ENCODE assay signal across 11 mouse cellular contexts in genomic region chr9:70843270-70843669, GRCm38 (mm10).
A peak's percentile ranks its signal among the peaks of the same experiment; 100 is the strongest.
DNase-seq lines count a peak whose midpoint lies in the region; ATAC-seq and TF ChIP-seq lines count a peak whose summit lies in the region.
"Had no signal": no experiment of that assay in that cellular context is flagged by ENCODE, and none has a peak within 500 bp of the region (broad histone marks: within the 10 kb centered on the region; RNA-seq: fewer than 3 reads in every experiment).

No protein-coding gene starts in this region.

- H3K4me1 ChIP-seq in heart, embryonic 12.5 days (replicated peaks) = peaks cover 49% of the 10 kb centered on the region
- H3K4me1 ChIP-seq in liver, postnatal 0 days (ENCODE audit: insufficient read depth) = peaks cover 55% of the 10 kb centered on the region

- no peaks in the 10 kb centered on the region for H3K36me3 ChIP-seq in heart, embryonic 12.5 days
- H3K36me3 ChIP-seq in liver, postnatal 0 days (replicated peaks; ENCODE audit: insufficient read depth, low read length) = no peaks in the 10 kb centered on the region
- H3K36me3 ChIP-seq: intestine, embryonic 15.5 days had no signal

- no peak for TF ChIP-seq EP300 in liver, postnatal 0 days (IDR thresholded peaks at IDR 0.05; ENCODE audit: low read depth)

- peak overlapping the region; percentile 84 for H3K27ac ChIP-seq in heart, embryonic 12.5 days (ENCODE audit: poor library complexity, severe bottlenecking)
- H3K27ac ChIP-seq in left cerebral cortex, adult 2 months = no peak overlapping the region
- H3K27ac ChIP-seq in liver, postnatal 0 days (ENCODE audit: low read depth) = peak overlapping the region; percentile 66
- H3K27ac ChIP-seq: intestine, embryonic 15.5 days had no signal

- TF ChIP-seq CTCF in left cerebral cortex, adult 2 months (IDR thresholded peaks at IDR 0.05) = peak; percentile 20; the same call in 1 of the 2 replicates
- peak; percentile 62 for TF ChIP-seq CTCF in liver, postnatal 0 days (IDR thresholded peaks at IDR 0.05; ENCODE audit: low read depth)

- no peaks in the 10 kb centered on the region for H3K27me3 ChIP-seq in heart, embryonic 12.5 days (replicated peaks)
- H3K27me3 ChIP-seq in liver, postnatal 0 days (ENCODE audit: insufficient read depth, low read length) = no peaks in the 10 kb centered on the region
- H3K27me3 ChIP-seq: intestine, embryonic 15.5 days had no signal

- intact Hi-C loops in heart, postnatal 14 days (cut with DNase I) = loop anchor here (10.0 kb wide), 1 partner anchor 168 kb away; the partner anchor contains the start of gene Adam10
- intact Hi-C loops in left cerebral cortex, adult 2 months (cut with DNase I) = no loop called here

- H3K9ac ChIP-seq in heart, embryonic 12.5 days = no peak overlapping the region
- no peak overlapping the region for H3K9ac ChIP-seq in liver, postnatal 0 days (replicated peaks)
- H3K9ac ChIP-seq: intestine, embryonic 15.5 days had no signal

- no peak overlapping the region for H3K4me2 ChIP-seq in heart, embryonic 12.5 days
- H3K4me2 ChIP-seq in liver, postnatal 0 days (ENCODE audit: low read depth, low read length) = no peak overlapping the region
- H3K4me2 ChIP-seq: intestine, embryonic 15.5 days had no signal

- no peak for DNase-seq in heart, postnatal 14 days
- no peak for DNase-seq in left cerebral cortex, adult 2 months (ENCODE audit: extremely low spot score in 1 of 2, low spot score in 2 of 2)
- no peak for DNase-seq in left cerebral cortex, adult 9 months (ENCODE audit: low spot score in 2 of 2)
- DNase-seq in ZHBTc4 (ENCODE audit: low read depth, low spot score) = peak; percentile 35
- DNase-seq in liver, postnatal 0 days = no peak
- DNase-seq in ovary, postnatal 10 days (ENCODE audit: low spot score) = no peak
- DNase-seq in ovary, postnatal 36 days (ENCODE audit: low spot score) = no peak
- DNase-seq: gastrocnemius, postnatal 10 days; right cerebral cortex, adult 18-20 months had no signal

- no peak overlapping the region for H3K4me3 ChIP-seq in heart, embryonic 12.5 days
- H3K4me3 ChIP-seq in left cerebral cortex, adult 2 months = no peak overlapping the region
- H3K4me3 ChIP-seq in liver, postnatal 0 days (ENCODE audit: low read depth, low read length) = no peak overlapping the region
- H3K4me3 ChIP-seq: intestine, embryonic 15.5 days had no signal

- 92% methylated on average over 4 of the region's 4 CpGs for WGBS in heart, embryonic 12.5 days
- 87% methylated on average over 4 of the region's 4 CpGs for WGBS in liver, postnatal 0 days (ENCODE audit: insufficient replicate concordance)

- ATAC-seq in heart, embryonic 12.5 days (ENCODE audit: insufficient number of reproducible peaks, low FRiP score) = no peak
- no peak for ATAC-seq in liver, postnatal 0 days
- ATAC-seq: intestine, embryonic 15.5 days had no signal

- no peaks in the 10 kb centered on the region for H3K9me3 ChIP-seq in heart, embryonic 12.5 days (replicated peaks)
- no peaks in the 10 kb centered on the region for H3K9me3 ChIP-seq in liver, postnatal 0 days (ENCODE audit: low read length)
- H3K9me3 ChIP-seq: intestine, embryonic 15.5 days had no signal
